Mouse (Mus musculus): ENCODE measurements around the gene Mkks.

Mkks gene

GRCm38 (mm10) chr2:136837994-136838393, 53.2 kb downstream of the Mkks start:
- intact Hi-C loops (cut with DNase I), result no loop called here

GRCm38 (mm10) chr2:136835882-136836281, 55.3 kb downstream of the Mkks start:
- intact Hi-C loops (cut with DNase I), result no loop called here

GRCm38 (mm10) chr2:136834715-136835075, 56.5 kb downstream of the Mkks start:
- intact Hi-C loops (cut with DNase I), result loop anchor here (5.0 kb wide), 1 partner anchor 347 kb away; no protein-coding TSS in a partner anchor

- intact Hi-C loops (cut with DNase I), result loop anchor here (5.0 kb wide), 1 partner anchor 347 kb away; no protein-coding TSS in a partner anchor
Observed at GRCm38 (mm10) chr2:136833976-136834714, 57.0 kb downstream of the Mkks start.

GRCm38 (mm10) chr2:136832936-136833335, 58.3 kb downstream of the Mkks start:
- intact Hi-C loops (cut with DNase I), result loop anchor here (5.0 kb wide), 1 partner anchor 346 kb away; no protein-coding TSS in a partner anchor

GRCm38 (mm10) chr2:136827612-136828011, 63.6 kb downstream of the Mkks start:
- intact Hi-C loops (cut with DNase I), result no loop called here
